In genomic region chr5:27048926-27049325, GRCm38 (mm10) we compare ENCODE assay signal across 8 mouse cellular contexts.
DNase-seq lines count a peak whose midpoint lies in the region; ATAC-seq and TF ChIP-seq lines count a peak whose summit lies in the region.

No protein-coding gene starts in this region.

- peak overlapping the region; percentile 92 for H3K27ac ChIP-seq in left cerebral cortex, adult 2 months
- H3K27ac ChIP-seq in hindbrain, embryonic 12.5 days, result no peak overlapping the region

- intact Hi-C loops in left cerebral cortex, adult 2 months (cut with DNase I), result loop anchor here (1.0 to 5.0 kb wide), 2 partner anchors 566 to 603 kb away; no protein-coding TSS in a partner anchor

- ATAC-seq in hindbrain, embryonic 12.5 days (ENCODE audit: low FRiP score), result peak; percentile 55

- peak overlapping the region; percentile 64 for H3K4me3 ChIP-seq in left cerebral cortex, adult 2 months
- peak overlapping the region; percentile 55 for H3K4me3 ChIP-seq in hindbrain, embryonic 12.5 days

- peaks cover 5% of the 10 kb centered on the region; the same call in 1 of the 2 replicates for H3K4me1 ChIP-seq in hindbrain, embryonic 12.5 days

- H3K9ac ChIP-seq in hindbrain, embryonic 12.5 days, result peak overlapping the region; percentile 82; the same call in 1 of the 2 replicates

- WGBS in hindbrain, embryonic 12.5 days, result 11% methylated on average over 9 of the region's 9 CpGs

- peak; percentile 30 to 32 for DNase-seq in left cerebral cortex, adult 2 months (ENCODE audit: extremely low spot score in 1 of 2, low spot score in 2 of 2)
- no peak for DNase-seq in left cerebral cortex, adult 11 months (ENCODE audit: low spot score)
- peak; percentile 43 for DNase-seq in cerebellum, postnatal 25 days
- DNase-seq in neural tube, embryonic 10.5 days (ENCODE audit: extremely low spot score, low spot score), result peak; percentile 23
- no peak for DNase-seq in thymus, postnatal 0 days (ENCODE audit: low spot score)
- DNase-seq in kidney, adult 9 months, result no peak
- DNase-seq in natural killer cell, adult 2 months (ENCODE audit: low spot score in 2 of 2), result no peak

- peak overlapping the region; percentile 95 for H3K4me2 ChIP-seq in hindbrain, embryonic 12.5 days (replicated peaks)

- peaks cover 23% of the 10 kb centered on the region for H3K27me3 ChIP-seq in hindbrain, embryonic 12.5 days

- H3K9me3 ChIP-seq in hindbrain, embryonic 12.5 days (replicated peaks), result no peaks in the 10 kb centered on the region

- no peaks in the 10 kb centered on the region for H3K36me3 ChIP-seq in hindbrain, embryonic 12.5 days

- no peak for TF ChIP-seq CTCF in left cerebral cortex, adult 2 months (IDR thresholded peaks at IDR 0.05)

Comparison
In these comparisons a context has a peak if more than half of its experiments do, and no peak if none do; other contexts are left out.
1. DNase-seq: peak in left cerebral cortex, adult 2 months (2 of 2), cerebellum, postnatal 25 days (2 of 2) and neural tube, embryonic 10.5 days (single experiment); none in left cerebral cortex, adult 11 months (single experiment), thymus, postnatal 0 days (single experiment), kidney, adult 9 months (single experiment) and natural killer cell, adult 2 months (0 of 2).